Mouse (Mus musculus): ENCODE results near the gene Hist1h1b.
"Not testable (repeated sequence)": the region's sequence is repeated elsewhere in the genome, so short reads cannot be mapped to it uniquely, and the experiment has no call there.

Gene Hist1h1b

DNA sequence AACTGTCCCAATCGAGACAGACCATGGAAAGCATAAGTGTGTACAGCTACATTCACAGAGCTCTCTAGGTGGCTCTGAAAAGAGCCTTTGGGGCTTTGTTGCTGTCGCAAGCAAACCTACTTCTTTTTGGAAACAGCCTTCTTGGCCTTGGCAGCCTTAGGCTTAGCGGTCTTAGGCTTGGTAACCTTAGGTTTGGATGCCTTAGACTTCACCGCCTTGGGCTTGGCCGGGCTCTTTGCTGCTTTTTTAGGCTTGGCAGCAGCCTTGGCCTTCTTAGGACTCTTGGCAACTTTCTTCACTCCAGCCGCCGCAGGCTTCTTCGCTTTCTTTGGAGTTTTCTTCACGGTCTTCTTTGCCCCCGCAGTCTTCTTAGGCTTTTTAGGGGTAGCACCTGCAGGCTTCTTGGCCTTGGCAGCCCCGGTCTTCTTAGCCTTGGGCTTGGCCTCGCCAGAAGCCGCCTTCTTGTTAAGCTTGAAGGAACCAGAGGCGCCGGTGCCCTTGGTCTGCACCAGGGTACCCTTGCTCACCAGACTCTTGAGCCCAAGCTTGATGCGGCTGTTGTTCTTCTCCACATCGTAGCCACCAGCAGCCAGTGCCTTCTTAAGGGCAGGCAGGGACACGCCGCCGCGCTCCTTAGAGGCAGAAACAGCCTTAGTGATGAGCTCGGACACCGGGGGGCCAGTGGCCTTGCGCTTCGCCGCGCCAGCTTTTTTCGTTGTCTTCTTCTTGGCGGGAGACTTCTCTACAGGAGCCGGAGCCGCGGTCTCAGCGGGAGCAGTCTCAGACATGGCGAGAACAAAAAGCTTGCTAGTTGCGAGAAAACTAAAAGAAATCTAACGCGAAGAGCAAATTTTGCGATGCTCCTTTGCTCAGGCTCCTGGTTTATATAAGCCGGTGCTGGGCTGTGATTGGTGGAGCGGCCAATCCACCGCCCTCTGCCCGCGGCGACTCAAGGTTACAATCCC lies at the start of gene Hist1h1b:
TSS of gene Hist1h1b (minus strand) at position 859 of the 965 bp plus-strand sequence.
- DNase-seq (ENCODE audit: low spot score in 2 of 2): peak; percentile 36 to 40

- DNase-seq (ENCODE audit: low spot score in 2 of 2): no peak
These were observed 48.1 kb upstream of the Hist1h1b start for GRCm38 (mm10) chr13:21828511-21828910.

GRCm38 (mm10) chr13:21820082-21820890 lies 39.9 kb upstream of the Hist1h1b start:
- not testable (repeated sequence) for DNase-seq (ENCODE audit: low spot score in 2 of 2)

- not testable (repeated sequence) for DNase-seq (ENCODE audit: low spot score in 2 of 2)
These were observed 31.7 kb upstream of the Hist1h1b start for GRCm38 (mm10) chr13:21812092-21812491.

GRCm38 (mm10) chr13:21811539-21811938 lies 31.1 kb upstream of the Hist1h1b start, which contains the start of gene Hist1h4m:
Gene Hist1h4m, plus strand, starts transcription at chr13:21811746.
- not testable (repeated sequence) for DNase-seq (ENCODE audit: low spot score in 2 of 2)

GRCm38 (mm10) chr13:21811074-21811473 lies 30.6 kb upstream of the Hist1h1b start:
- DNase-seq (ENCODE audit: low spot score in 2 of 2): not testable (repeated sequence)

DNA sequence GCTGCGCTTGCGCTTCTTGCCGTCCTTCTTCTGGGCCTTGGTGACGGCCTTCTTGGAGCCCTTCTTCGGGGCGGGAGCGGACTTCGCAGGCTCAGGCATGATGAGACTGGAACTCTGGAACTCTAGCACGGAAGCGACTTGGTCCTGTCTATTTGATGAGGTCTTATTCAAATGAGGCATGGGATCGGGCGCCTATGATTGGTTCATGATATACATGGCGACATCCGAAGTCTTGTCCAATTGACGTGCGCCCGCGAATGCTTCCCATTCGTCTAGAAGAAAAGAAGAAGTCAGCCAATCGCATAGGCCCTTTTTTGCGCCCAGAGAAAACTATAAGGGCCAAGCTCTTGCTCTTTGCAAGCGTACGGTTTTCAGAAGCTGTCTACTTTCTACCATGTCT lies 29.6 kb upstream of the Hist1h1b start, which contains the start of the genes Hist1h2bq and Hist1h2ao:
TSS of gene Hist1h2bq (minus strand) at position 125 of the 400 bp plus-strand sequence.
TSS of gene Hist1h2ao (plus strand) at position 393 of the 400 bp plus-strand sequence.
- not testable (repeated sequence) for DNase-seq (ENCODE audit: low spot score in 2 of 2)

DNA sequence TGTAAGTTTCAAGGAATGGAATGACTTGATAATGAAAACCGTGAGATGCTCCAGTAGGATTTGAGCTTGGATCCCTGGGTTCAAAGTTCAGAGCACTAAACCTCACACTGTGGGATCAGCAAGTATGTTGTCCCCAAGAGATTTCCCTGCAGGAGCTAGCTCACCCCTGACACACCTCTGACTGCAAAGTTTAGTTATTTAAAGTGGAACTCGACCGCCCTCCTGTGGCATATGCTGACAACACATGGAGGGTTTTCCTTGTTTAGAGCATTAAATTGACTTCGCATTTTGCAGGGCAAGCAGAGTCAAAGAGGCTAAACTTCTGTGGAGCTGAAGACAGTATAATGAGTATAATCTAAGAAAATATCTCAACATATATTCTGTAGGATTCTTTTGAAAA lies 22.6 kb upstream of the Hist1h1b start:
- not testable (repeated sequence) for DNase-seq (ENCODE audit: low spot score in 2 of 2)

DNA sequence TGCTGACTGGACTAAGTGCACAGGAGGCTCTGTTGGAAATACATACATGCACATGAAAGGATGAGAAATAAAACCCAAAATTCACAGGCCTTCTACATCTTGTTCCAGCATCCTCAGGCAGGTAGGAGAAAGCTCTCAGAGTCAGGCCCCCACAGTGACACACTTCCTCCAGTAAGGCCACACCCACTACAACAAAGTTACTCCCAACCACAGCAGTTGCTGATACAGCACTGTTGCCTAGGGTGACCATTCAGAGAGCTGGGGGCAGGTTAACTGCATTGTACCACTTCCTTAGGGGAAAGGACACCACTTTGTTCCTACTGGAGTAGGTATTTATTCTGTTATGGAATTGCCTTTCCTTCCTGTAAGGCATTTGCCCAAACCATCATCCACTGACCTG lies 16.7 kb upstream of the Hist1h1b start:
- DNase-seq (ENCODE audit: low spot score in 2 of 2): not testable (repeated sequence)

GRCm38 (mm10) chr13:21795584-21795983 lies 15.2 kb upstream of the Hist1h1b start:
- DNase-seq (ENCODE audit: low spot score in 2 of 2): no peak

DNA sequence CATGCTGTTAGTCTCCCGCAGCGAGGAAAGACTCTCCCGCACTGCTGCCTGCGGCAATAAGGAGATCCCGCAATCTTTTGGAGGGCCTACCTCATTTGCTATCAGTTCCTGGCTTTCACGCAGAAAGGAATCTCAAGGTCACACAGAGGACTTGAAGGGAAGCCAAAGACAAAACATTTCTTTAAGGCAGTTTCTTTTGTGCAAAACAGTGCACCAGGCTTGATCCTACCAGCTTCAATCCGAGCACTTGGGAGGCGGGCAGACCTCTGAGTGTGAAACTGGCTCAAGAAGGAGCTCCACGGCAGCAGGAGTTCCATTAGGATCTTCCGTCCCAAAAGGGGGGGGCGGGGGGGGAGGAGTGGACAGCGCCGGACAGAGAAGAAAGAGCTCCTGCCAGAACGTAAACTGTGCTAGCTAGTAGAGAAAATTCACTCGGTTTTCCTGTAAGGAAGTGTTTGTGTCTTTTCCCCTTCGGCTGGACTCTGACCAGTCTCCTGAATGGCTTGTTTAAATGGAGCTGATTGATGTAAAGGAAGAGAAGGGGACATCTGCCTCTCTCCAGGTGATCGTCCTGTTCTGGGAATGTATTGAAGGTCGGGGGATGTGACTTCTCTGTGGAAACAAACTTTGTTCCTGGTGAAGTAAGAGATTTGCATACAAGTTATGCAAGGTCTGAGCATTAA lies 10.3 kb upstream of the Hist1h1b start:
- no peak for DNase-seq (ENCODE audit: low spot score in 2 of 2)

DNA sequence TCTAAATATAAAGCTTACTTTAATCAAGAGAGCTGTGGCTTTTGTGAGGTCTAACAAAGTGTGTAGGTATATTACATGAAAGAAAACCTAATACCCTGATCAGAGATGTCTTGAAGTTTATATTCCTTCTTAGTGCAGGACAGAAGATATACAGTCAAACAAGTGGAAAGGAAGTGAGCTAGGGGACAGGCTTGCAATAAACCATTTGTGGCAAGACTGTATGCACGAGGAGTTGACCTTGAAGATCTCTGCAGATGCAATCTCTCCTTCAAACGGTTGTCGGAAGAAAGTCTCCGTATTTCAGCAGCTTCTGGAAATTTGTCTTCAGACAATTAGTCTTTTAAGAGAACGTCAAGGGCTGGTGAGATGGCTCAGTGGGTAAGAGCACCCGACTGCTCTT lies 9.5 kb upstream of the Hist1h1b start:
- DNase-seq (ENCODE audit: low spot score in 2 of 2): no peak

DNA sequence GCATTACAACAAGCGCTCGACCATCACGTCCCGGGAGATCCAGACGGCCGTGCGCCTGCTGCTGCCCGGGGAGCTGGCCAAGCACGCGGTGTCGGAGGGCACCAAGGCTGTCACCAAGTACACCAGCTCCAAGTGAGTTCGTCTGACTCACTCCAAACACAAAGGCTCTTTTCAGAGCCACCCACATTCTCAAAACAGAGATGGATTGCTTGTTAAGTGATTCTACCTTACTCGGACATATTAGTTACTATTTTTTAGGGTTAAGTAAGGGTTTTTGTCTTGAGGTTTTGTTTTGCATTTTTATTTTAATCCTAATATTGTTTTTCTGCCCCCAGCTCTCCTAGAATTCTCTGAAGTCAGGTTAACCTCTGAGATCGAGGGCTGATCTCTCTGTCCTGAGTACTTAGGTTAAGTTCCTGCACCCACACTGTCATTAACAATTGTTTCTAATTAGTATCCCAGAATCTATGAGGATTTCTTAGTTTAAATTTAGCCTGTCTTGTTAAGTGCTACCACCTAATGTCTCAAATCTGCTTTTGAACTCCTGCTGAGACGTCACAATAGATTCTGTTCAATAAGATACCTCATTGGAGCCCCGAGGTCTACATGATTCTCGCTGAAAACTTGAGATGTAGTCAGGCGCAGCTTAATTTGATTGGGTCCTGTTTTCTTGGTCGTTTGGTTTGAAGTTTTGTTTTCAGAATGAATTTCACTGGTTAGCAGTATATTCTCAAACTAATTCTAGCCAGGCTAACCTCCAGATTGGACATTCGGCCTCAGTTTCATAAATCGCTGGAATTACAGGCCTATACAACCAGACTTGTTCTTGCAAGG lies 7.6 kb upstream of the Hist1h1b start:
- no peak for DNase-seq (ENCODE audit: low spot score in 2 of 2)

GRCm38 (mm10) chr13:21786899-21787629 lies 6.6 kb upstream of the Hist1h1b start, which contains the start of the genes Hist1h2an and Hist1h2bp:
Gene Hist1h2an, minus strand, starts transcription at chr13:21787218.
Gene Hist1h2bp, plus strand, starts transcription at chr13:21787461.
- peak; percentile 70 to 82 for DNase-seq (ENCODE audit: low spot score in 2 of 2)

DNA sequence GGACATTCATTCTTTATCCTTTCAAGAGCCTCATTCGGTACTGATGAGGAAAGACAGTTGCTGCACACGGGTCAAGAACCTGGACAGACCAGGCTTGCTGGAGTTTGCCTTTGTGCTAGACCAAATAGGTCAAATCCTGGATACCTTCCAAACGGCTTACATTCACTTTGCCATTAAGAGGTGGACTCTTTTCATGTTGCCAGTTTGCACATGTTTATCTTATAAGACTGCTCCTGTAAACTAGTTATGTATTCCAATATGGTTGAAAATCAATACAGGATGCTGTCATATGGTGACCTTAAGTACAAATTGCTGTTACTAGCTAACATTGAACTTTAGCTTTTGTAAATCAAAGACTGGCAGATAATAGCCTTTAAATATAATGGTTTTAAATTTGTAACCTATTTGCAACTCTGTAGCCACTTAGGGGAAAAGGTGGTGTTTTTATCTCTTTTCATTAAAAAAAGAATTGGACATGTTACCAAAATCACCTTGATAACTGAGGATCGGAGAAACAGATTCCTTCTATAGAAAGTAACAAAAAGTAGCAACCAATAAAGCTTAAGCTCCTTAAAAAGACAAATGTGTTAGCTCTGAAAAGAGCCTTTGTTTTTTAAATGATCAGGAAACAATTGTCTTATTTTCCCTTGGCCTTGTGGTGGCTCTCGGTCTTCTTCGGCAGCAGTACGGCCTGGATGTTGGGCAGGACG lies 5.9 kb upstream of the Hist1h1b start:
- no peak for DNase-seq (ENCODE audit: low spot score in 2 of 2)

DNA sequence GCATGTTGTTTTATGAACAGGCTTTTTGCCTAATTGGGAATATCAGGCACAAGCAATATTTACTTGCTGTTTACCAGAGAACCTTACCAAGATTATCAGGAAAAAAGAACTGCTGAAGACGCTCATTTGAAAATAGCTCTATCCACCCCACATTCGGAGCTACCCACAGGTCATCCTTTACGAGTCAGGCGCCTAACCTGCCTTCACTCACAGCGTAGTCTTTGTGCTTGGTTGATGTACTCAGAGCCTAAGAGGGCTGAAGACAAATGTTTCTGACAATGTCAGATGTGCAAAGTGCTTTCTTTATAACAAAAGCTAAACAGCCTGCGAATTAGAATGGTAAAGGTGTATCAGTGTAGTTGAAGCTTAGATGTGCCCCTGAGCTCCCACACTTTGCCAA lies 3.9 kb upstream of the Hist1h1b start:
- DNase-seq (ENCODE audit: low spot score in 2 of 2): no peak

DNA sequence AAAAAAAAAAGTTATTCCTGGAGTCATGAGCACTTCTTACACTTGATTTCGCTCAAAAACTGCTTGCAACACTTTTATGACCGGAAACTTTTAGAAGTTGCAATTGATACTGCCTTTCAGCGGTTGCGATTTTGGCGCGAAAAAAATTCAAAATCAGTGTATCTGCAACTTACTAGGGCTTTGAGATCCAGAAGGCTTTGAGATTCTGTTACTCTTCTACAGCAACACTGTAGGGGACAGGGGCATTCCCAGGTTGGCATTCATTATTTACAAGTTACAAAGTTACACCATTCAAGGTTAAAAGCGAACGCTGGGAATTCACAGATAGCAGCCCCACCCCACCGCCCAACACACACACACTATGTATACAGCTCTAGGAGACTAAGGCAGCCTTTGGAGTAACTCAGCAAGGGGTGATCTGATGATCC lies 3.3 kb upstream of the Hist1h1b start:
- no peak for DNase-seq (ENCODE audit: low spot score in 2 of 2)

- DNase-seq (ENCODE audit: low spot score in 2 of 2): peak; percentile 11 to 30
These were observed 2.8 kb upstream of the Hist1h1b start, which contains the start of gene Hist1h3i for GRCm38 (mm10) chr13:21783255-21783617. Gene Hist1h3i, minus strand, starts transcription at chr13:21783370.

All from frontal cortex, postnatal 25 days (tissue).